Mouse (Mus musculus) small intestine, adult 2 months (tissue): ENCODE data around the gene Med13l.

ENCODE experiments used
- CTCF ChIP-seq: fragments of 200-500 bp; IDR thresholded peaks from 2 replicates; pipeline ENCODE4 v1.5.1; 2012; ENCODE audit warnings: low read depth, mild to moderate bottlenecking, control low read depth, inconsistent platforms, low read length, moderate library complexity, mixed read lengths; ENCODE audit not compliant: insufficient replicate concordance, insufficient read length; ENCODE audit errors: extremely low read depth
- POLR2A ChIP-seq: fragments of 200-500 bp; IDR thresholded peaks from 2 replicates; pipeline ENCODE4 v1.6.1; 2012; ENCODE audit warnings: low read depth, mild to moderate bottlenecking, control low read depth, inconsistent platforms, low read length, moderate library complexity

DNA sequence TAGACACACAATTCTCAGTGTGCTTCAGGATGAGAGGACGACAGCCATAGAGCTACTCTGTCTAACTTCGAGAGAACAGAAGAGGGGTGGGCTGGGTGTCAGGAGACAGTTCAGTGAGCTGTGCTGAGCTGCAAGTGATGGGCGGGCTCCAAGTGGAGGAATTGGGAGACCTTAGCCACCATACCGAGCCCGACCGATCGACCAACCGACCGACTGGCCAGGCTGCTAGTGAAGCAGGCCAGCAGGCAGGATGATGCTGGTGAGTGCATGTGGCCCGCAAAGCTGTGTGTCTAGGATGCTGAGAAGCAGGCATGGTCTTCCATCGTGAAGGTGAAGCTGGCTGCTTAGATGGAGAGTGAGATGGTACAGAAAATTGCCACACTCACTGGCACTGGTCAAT lies 94.1 kb downstream of the Med13l start:
- TF ChIP-seq CTCF (no peak), POLR2A (no peak)
